Mouse (Mus musculus) lung, postnatal 0 days (tissue): ENCODE data around the gene Tha1. TPM values are rescaled to one million over a fixed set of nuclear protein-coding genes. Genes with fewer than 3 reads are reported as not detected.
"Not testable (repeated sequence)": the region's sequence is repeated elsewhere in the genome, so short reads cannot be mapped to it uniquely, and the experiment has no call there.

Experiments
- ATAC-seq: fragments of 200-750 bp; cut with Nextera tagmentation; 2 replicates; pipeline ENCODE4 v1.8.0; 2017; ENCODE audit warnings: moderate library complexity
- DNase-seq: peaks from one replicate; pipeline ENCODE4 v3.0.0-alpha.2; 2016; ENCODE audit warnings: low spot score
- H3K27ac ChIP-seq: fragments of 300-500 bp; sonication (generic); 2 replicates; pipeline ENCODE4 v1.5.1; 2014; ENCODE audit warnings: antibody characterized with exemption, mild to moderate bottlenecking, low read length, mixed read lengths
- H3K27me3 ChIP-seq: fragments of 300-500 bp; sonication (generic); replicated peaks from 2 replicates; pipeline ENCODE4 v1.6.1; 2014; ENCODE audit warnings: low read length, mixed read lengths; ENCODE audit not compliant: insufficient read depth
- H3K36me3 ChIP-seq: fragments of 300-500 bp; sonication (generic); 2 replicates; pipeline ENCODE4 v1.6.1; 2014; ENCODE audit warnings: low read length, mixed read lengths; ENCODE audit not compliant: insufficient read depth
- H3K4me1 ChIP-seq: fragments of 300-500 bp; sonication (generic); 2 replicates; pipeline ENCODE4 v1.6.1; 2014; ENCODE audit warnings: antibody characterized with exemption, low read depth, low read length, mixed read lengths; ENCODE audit not compliant: insufficient read depth
- H3K4me2 ChIP-seq: fragments of 300-500 bp; sonication (generic); replicated peaks from 2 replicates; pipeline ENCODE4 v1.6.1; 2014; ENCODE audit warnings: low read depth, mild to moderate bottlenecking, low read length, moderate library complexity, mixed read lengths
- H3K4me3 ChIP-seq: fragments of 300-500 bp; sonication (generic); 2 replicates; pipeline ENCODE4 v1.5.1; 2014; ENCODE audit warnings: low read depth, low read length
- H3K9ac ChIP-seq: fragments of 300-500 bp; sonication (generic); replicated peaks from 2 replicates; pipeline ENCODE4 v1.6.1; 2014; ENCODE audit warnings: low read depth, mild to moderate bottlenecking
- H3K9me3 ChIP-seq: fragments of 300-500 bp; sonication (generic); 2 replicates; pipeline ENCODE4 v1.6.1; 2016; ENCODE audit warnings: low read length, mixed read lengths
- CTCF ChIP-seq: IDR thresholded peaks from 2 replicates; pipeline ENCODE4 v1.5.1; 2016; ENCODE audit warnings: antibody characterized with exemption, mild to moderate bottlenecking
- EP300 ChIP-seq: IDR thresholded peaks from 2 replicates; pipeline ENCODE4 v1.6.1; 2016; ENCODE audit warnings: antibody characterized with exemption, mild to moderate bottlenecking, control low read depth
- WGBS: fragments of 180-500 bp; shearing (Covaris S2); extraction: QIAGEN DNeasy Blood & Tissue Kit; methylation state at CpG from one replicate; pipeline ENCODE4 v1.1.7; 2014; 5-methylcytosine and 5-hydroxymethylcytosine counted together
- polyA plus RNA-seq: library from polyadenylated mRNA; unstranded; fragments of >200 nt; fragmentation: Nextera tagmentation; extraction: Ambion mirVana; gene quantifications from 2 replicates; pipeline ENCODE4 v1.2.1, GENCODE M21; 2015

Gene Tha1
- polyA plus RNA-seq, 1 experiment from 2014 or later, result 6.3 TPM

DNA sequence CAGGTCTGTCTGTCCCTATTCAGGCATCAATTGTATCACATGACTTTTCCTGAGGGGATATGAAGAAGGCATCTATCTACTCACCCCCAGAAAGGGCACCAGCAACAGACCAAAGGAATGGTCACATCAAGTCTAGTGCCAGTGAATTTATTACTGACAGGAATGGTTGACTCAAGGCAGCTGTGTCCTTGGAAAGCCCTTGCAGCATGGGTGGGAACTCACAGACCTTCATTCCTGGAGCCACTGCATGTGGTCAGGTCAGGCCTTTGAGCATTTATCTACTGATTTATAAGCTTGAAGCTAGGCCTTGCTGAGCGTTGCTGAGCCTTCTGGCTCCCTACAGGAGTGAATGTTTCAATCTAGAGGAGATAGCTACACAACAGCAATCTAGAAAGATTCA lies 32.4 kb downstream of the Tha1 start:
- Histone ChIP-seq H3K27ac (no peak overlapping the region), H3K9me3 (no peaks in the 10 kb centered on the region), H3K27me3 (no peaks in the 10 kb centered on the region), H3K9ac (no peak overlapping the region), H3K4me3 (no peak overlapping the region), H3K4me1 (no peaks in the 10 kb centered on the region), H3K4me2 (no peak overlapping the region), H3K36me3 (no peaks in the 10 kb centered on the region)
- 37% methylated on average over 1 of the region's 1 CpGs for WGBS
- no peak for ATAC-seq
- no peak for TF ChIP-seq EP300
- no peak for TF ChIP-seq CTCF
- no peak for DNase-seq

DNA sequence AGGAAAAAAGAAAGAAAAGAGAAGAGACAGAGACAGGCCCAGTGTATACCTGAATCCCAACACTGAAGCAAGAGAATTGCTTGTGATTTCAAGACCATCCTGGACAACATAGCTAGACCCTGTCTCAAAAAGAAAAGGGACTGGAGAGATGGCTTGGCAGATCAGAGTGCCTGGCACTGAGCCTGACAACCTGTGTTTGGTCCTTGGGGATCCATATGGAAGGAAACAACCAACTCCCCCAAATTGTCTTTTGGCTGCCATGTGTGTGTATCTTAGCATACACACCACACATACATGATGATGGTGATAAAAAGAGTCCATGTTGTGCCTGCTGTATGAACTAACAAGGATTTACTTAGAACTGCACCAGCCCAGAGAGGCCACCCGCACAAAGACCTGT lies 34.3 kb downstream of the Tha1 start:
- ATAC-seq (no peak), DNase-seq (no peak)
- H3K27me3 ChIP-seq, result no peaks in the 10 kb centered on the region
- no peak overlapping the region for H3K4me3 ChIP-seq
- 94% methylated on average over 1 of the region's 1 CpGs for WGBS
- H3K36me3 ChIP-seq, result no peaks in the 10 kb centered on the region
- no peak overlapping the region for H3K9ac ChIP-seq
- H3K4me2 ChIP-seq, result no peak overlapping the region
- no peak overlapping the region for H3K27ac ChIP-seq
- H3K4me1 ChIP-seq, result no peaks in the 10 kb centered on the region
- TF ChIP-seq CTCF (no peak), EP300 (no peak)
- H3K9me3 ChIP-seq, result no peaks in the 10 kb centered on the region

DNA sequence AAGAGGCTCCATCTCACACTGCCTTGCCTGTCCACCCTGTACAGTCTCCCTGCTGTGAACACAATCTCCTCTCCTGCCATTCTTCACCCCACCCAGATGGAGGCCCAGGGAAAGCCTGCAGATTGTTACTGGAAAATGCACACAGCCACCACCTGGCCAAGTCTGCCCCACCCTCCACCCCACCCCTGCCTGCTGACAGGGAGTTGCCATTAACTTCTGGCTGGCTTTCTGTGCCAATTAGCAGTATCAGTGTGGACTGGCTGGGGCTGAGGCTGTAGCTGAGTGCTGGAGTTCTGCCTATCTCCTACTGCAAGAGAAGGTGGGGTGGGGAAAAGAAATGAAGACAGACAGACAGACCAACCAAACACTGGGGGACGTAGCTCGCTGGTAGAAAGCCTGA lies 34.7 kb downstream of the Tha1 start:
- H3K36me3 ChIP-seq, result no peaks in the 10 kb centered on the region
- no peaks in the 10 kb centered on the region for H3K27me3 ChIP-seq
- H3K27ac ChIP-seq, result no peak overlapping the region
- TF ChIP-seq CTCF (no peak), EP300 (no peak)
- DNase-seq (no peak), ATAC-seq (no peak)
- no peak overlapping the region for H3K4me2 ChIP-seq
- no peak overlapping the region for H3K9ac ChIP-seq
- no peak overlapping the region for H3K4me3 ChIP-seq
- no peaks in the 10 kb centered on the region for H3K9me3 ChIP-seq
- 69% methylated on average over 2 of the region's 2 CpGs for WGBS
- no peaks in the 10 kb centered on the region for H3K4me1 ChIP-seq

DNA sequence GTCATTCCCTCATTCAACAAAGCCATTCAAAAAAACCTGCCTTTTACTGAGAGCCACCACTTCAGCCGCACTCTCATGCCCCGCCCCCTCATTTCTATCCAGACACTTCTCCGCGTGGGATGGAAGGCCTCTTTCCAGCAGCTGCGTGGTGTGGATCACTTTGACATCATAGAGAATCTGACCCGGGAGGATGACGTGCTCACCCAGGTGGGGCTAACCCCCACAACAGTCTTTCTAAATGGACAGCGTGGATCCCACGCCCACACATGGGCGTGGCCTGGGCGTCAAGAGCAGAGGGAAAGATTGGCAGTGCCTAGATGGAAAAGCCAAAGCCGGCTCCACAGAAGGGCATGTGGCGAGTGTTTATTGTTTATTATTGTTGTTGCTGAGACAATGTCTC lies 37.0 kb downstream of the Tha1 start:
- Histone ChIP-seq H3K4me1 (peaks cover 4% of the 10 kb centered on the region; the same call in 1 of the 2 replicates), H3K4me3 (no peak overlapping the region), H3K4me2 (peak overlapping the region; percentile 35; the same call in 1 of the 2 replicates), H3K27ac (no peak overlapping the region), H3K9me3 (no peaks in the 10 kb centered on the region), H3K27me3 (no peaks in the 10 kb centered on the region), H3K36me3 (no peaks in the 10 kb centered on the region), H3K9ac (no peak overlapping the region)
- ATAC-seq (peak; percentile 55), DNase-seq (peak; percentile 59)
- 22% methylated on average over 13 of the region's 13 CpGs for WGBS
- no peak for TF ChIP-seq EP300
- no peak for TF ChIP-seq CTCF

DNA sequence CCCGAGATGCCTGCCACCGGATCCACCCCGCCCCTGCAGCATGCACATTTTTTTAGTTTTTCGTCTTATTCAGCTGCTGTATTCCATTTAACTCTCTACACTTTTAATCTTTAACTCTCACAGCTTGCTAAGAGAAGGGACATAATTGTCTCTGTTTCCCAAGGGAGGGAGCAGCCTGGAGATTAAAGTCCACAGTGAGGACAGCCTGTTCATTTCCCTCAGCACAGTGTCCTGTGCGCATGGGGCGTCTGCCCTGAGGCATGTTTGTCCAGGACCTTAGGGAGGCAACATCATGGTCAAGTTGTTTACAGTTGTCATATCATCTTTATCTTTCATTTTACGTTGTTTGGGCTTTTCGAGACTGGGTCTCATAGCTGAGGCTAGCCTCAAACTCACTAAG lies 39.2 kb downstream of the Tha1 start:
- WGBS, result 79% methylated on average over 8 of the region's 8 CpGs
- no peak overlapping the region for H3K27ac ChIP-seq
- no peak for ATAC-seq

DNA sequence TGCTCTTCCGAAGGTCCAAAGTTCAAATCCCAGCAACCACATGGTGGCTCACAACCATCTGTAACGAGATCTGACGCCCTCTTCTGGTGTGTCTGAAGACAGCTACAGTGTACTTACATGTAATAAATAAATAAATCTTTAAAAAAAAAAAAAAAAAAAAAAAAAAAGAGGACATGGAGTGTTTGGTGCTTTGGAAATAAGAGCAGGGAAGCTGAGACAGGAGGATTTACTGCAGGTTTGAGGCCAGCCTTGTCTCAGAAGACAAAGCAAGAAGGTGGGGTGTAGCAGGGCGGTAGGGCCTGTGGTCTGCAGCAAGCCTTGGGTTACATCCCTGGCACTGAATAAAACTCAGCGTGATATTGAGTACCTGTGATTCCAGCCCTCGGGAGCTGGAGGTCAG lies 39.8 kb downstream of the Tha1 start:
- H3K36me3 ChIP-seq, ATAC-seq, H3K9me3 ChIP-seq, H3K27ac ChIP-seq, H3K4me3 ChIP-seq, H3K27me3 ChIP-seq, DNase-seq, H3K4me2 ChIP-seq, H3K9ac ChIP-seq: not testable (repeated sequence)
- H3K4me1 ChIP-seq, result peaks cover 25% of the 10 kb centered on the region; the same call in 1 of the 2 replicates
- 89% methylated on average over 4 of the region's 6 CpGs for WGBS

More for the DNA sequence above, 39.2 kb downstream of the Tha1 start:
- no peaks in the 10 kb centered on the region for H3K9me3 ChIP-seq
- H3K27me3 ChIP-seq, result no peaks in the 10 kb centered on the region
- DNase-seq, result no peak
- H3K4me1 ChIP-seq, result peaks cover 19% of the 10 kb centered on the region; the same call in 1 of the 2 replicates
- no peak overlapping the region for H3K4me2 ChIP-seq
- H3K36me3 ChIP-seq, result no peaks in the 10 kb centered on the region
- no peak overlapping the region for H3K9ac ChIP-seq
- TF ChIP-seq CTCF (no peak), EP300 (no peak)
- no peak overlapping the region for H3K4me3 ChIP-seq
